Mouse (Mus musculus): ENCODE results near the gene Stxbp6. TPM values are rescaled to one million over a fixed set of nuclear protein-coding genes. Genes with fewer than 3 reads are reported as not detected.

Stxbp6 gene
- polyA plus RNA-seq, 1 experiment from 2014 or later = 6.9 TPM

GRCm38 (mm10) chr12:44939106-44939505 lies 135.4 kb downstream of the Stxbp6 start:
- H3K9me3 ChIP-seq (replicated peaks; ENCODE audit: control insufficient read depth, low read length) = no peaks in the 10 kb centered on the region
- 78% methylated on average over 8 of the region's 8 CpGs for WGBS
- H3K27me3 ChIP-seq (replicated peaks; ENCODE audit: control insufficient read depth, insufficient read depth, low read length) = no peaks in the 10 kb centered on the region
- H3K4me2 ChIP-seq (ENCODE audit: low read length) = no peak overlapping the region
- ATAC-seq = no peak
- DNase-seq (ENCODE audit: low spot score) = no peak
- no peak overlapping the region for H3K9ac ChIP-seq (ENCODE audit: low read length)
- H3K36me3 ChIP-seq (ENCODE audit: control insufficient read depth, insufficient read depth, low read length) = no peaks in the 10 kb centered on the region
- H3K4me1 ChIP-seq (ENCODE audit: control insufficient read depth, insufficient read depth, low read length) = no peaks in the 10 kb centered on the region
- H3K4me3 ChIP-seq (ENCODE audit: low read depth, low read length) = no peak overlapping the region
- no peak overlapping the region for H3K27ac ChIP-seq (ENCODE audit: low read depth, low read length)

- no peaks in the 10 kb centered on the region for H3K9me3 ChIP-seq (replicated peaks; ENCODE audit: control insufficient read depth, low read length)
- no peaks in the 10 kb centered on the region for H3K4me1 ChIP-seq (ENCODE audit: control insufficient read depth, insufficient read depth, low read length)
- H3K36me3 ChIP-seq (ENCODE audit: control insufficient read depth, insufficient read depth, low read length) = no peaks in the 10 kb centered on the region
- H3K9ac ChIP-seq (ENCODE audit: low read length) = no peak overlapping the region
- H3K4me2 ChIP-seq (ENCODE audit: low read length) = no peak overlapping the region
- no peak overlapping the region for H3K4me3 ChIP-seq (ENCODE audit: low read depth, low read length)
- H3K27ac ChIP-seq (ENCODE audit: low read depth, low read length) = no peak overlapping the region
- ATAC-seq (no peak), DNase-seq (ENCODE audit: low spot score) (no peak)
- no peaks in the 10 kb centered on the region for H3K27me3 ChIP-seq (replicated peaks; ENCODE audit: control insufficient read depth, insufficient read depth, low read length)
- 88% methylated on average over 6 of the region's 6 CpGs for WGBS
Observed at GRCm38 (mm10) chr12:44932954-44933353, 141.6 kb downstream of the Stxbp6 start.

- Histone ChIP-seq H3K27me3 (replicated peaks; ENCODE audit: control insufficient read depth, insufficient read depth, low read length) (no peaks in the 10 kb centered on the region), H3K36me3 (ENCODE audit: control insufficient read depth, insufficient read depth, low read length) (no peaks in the 10 kb centered on the region), H3K9ac (ENCODE audit: low read length) (no peak overlapping the region), H3K4me1 (ENCODE audit: control insufficient read depth, insufficient read depth, low read length) (no peaks in the 10 kb centered on the region), H3K4me2 (ENCODE audit: low read length) (no peak overlapping the region), H3K4me3 (ENCODE audit: low read depth, low read length) (no peak overlapping the region), H3K9me3 (replicated peaks; ENCODE audit: control insufficient read depth, low read length) (no peaks in the 10 kb centered on the region), H3K27ac (ENCODE audit: low read depth, low read length) (no peak overlapping the region)
- 85% methylated on average over 7 of the region's 7 CpGs for WGBS
- DNase-seq (ENCODE audit: low spot score) = no peak
- no peak for ATAC-seq
Observed at GRCm38 (mm10) chr12:44931716-44932115, 142.8 kb downstream of the Stxbp6 start.

GRCm38 (mm10) chr12:44928456-44928855 lies 146.1 kb downstream of the Stxbp6 start:
- Histone ChIP-seq H3K4me3 (ENCODE audit: low read depth, low read length) (no peak overlapping the region), H3K36me3 (ENCODE audit: control insufficient read depth, insufficient read depth, low read length) (no peaks in the 10 kb centered on the region), H3K9me3 (replicated peaks; ENCODE audit: control insufficient read depth, low read length) (no peaks in the 10 kb centered on the region), H3K4me2 (ENCODE audit: low read length) (no peak overlapping the region), H3K27me3 (replicated peaks; ENCODE audit: control insufficient read depth, insufficient read depth, low read length) (no peaks in the 10 kb centered on the region), H3K27ac (ENCODE audit: low read depth, low read length) (no peak overlapping the region), H3K4me1 (ENCODE audit: control insufficient read depth, insufficient read depth, low read length) (no peaks in the 10 kb centered on the region), H3K9ac (ENCODE audit: low read length) (no peak overlapping the region)
- ATAC-seq = no peak
- 47% methylated on average over 3 of the region's 3 CpGs for WGBS
- DNase-seq (ENCODE audit: low spot score) = no peak

GRCm38 (mm10) chr12:44925901-44926300 lies 148.6 kb downstream of the Stxbp6 start:
- DNase-seq (ENCODE audit: low spot score) = peak; percentile 10
- H3K27me3 ChIP-seq (replicated peaks; ENCODE audit: control insufficient read depth, insufficient read depth, low read length) = no peaks in the 10 kb centered on the region
- 63% methylated on average over 3 of the region's 3 CpGs for WGBS

GRCm38 (mm10) chr12:44923273-44923672 lies 151.2 kb downstream of the Stxbp6 start:
- ATAC-seq (no peak), DNase-seq (ENCODE audit: low spot score) (no peak)
- Histone ChIP-seq H3K4me2 (ENCODE audit: low read length) (no peak overlapping the region), H3K36me3 (ENCODE audit: control insufficient read depth, insufficient read depth, low read length) (no peaks in the 10 kb centered on the region), H3K9me3 (replicated peaks; ENCODE audit: control insufficient read depth, low read length) (no peaks in the 10 kb centered on the region), H3K9ac (ENCODE audit: low read length) (no peak overlapping the region), H3K4me3 (ENCODE audit: low read depth, low read length) (no peak overlapping the region), H3K4me1 (ENCODE audit: control insufficient read depth, insufficient read depth, low read length) (no peaks in the 10 kb centered on the region), H3K27ac (ENCODE audit: low read depth, low read length) (no peak overlapping the region), H3K27me3 (replicated peaks; ENCODE audit: control insufficient read depth, insufficient read depth, low read length) (no peaks in the 10 kb centered on the region)
- 90% methylated on average over 3 of the region's 3 CpGs for WGBS

More at GRCm38 (mm10) chr12:44925901-44926300, 148.6 kb downstream of the Stxbp6 start:
- no peak for ATAC-seq
- no peaks in the 10 kb centered on the region for H3K4me1 ChIP-seq (ENCODE audit: control insufficient read depth, insufficient read depth, low read length)
- H3K4me3 ChIP-seq (ENCODE audit: low read depth, low read length) = no peak overlapping the region
- H3K9ac ChIP-seq (ENCODE audit: low read length) = no peak overlapping the region
- no peak overlapping the region for H3K27ac ChIP-seq (ENCODE audit: low read depth, low read length)
- no peaks in the 10 kb centered on the region for H3K36me3 ChIP-seq (ENCODE audit: control insufficient read depth, insufficient read depth, low read length)
- H3K4me2 ChIP-seq (ENCODE audit: low read length) = no peak overlapping the region
- H3K9me3 ChIP-seq (replicated peaks; ENCODE audit: control insufficient read depth, low read length) = no peaks in the 10 kb centered on the region

GRCm38 (mm10) chr12:44922241-44922640 lies 152.3 kb downstream of the Stxbp6 start:
- DNase-seq (ENCODE audit: low spot score) = no peak
- no peak overlapping the region for H3K9ac ChIP-seq (ENCODE audit: low read length)
- no peak overlapping the region for H3K4me2 ChIP-seq (ENCODE audit: low read length)
- H3K27me3 ChIP-seq (replicated peaks; ENCODE audit: control insufficient read depth, insufficient read depth, low read length) = no peaks in the 10 kb centered on the region
- 92% methylated on average over 4 of the region's 4 CpGs for WGBS
- no peak for ATAC-seq
- H3K4me3 ChIP-seq (ENCODE audit: low read depth, low read length) = no peak overlapping the region
- H3K4me1 ChIP-seq (ENCODE audit: control insufficient read depth, insufficient read depth, low read length) = no peaks in the 10 kb centered on the region
- H3K36me3 ChIP-seq (ENCODE audit: control insufficient read depth, insufficient read depth, low read length) = no peaks in the 10 kb centered on the region
- H3K27ac ChIP-seq (ENCODE audit: low read depth, low read length) = no peak overlapping the region
- no peaks in the 10 kb centered on the region for H3K9me3 ChIP-seq (replicated peaks; ENCODE audit: control insufficient read depth, low read length)

GRCm38 (mm10) chr12:44919613-44920012 lies 154.9 kb downstream of the Stxbp6 start:
- Histone ChIP-seq H3K27ac (ENCODE audit: low read depth, low read length) (no peak overlapping the region), H3K9me3 (replicated peaks; ENCODE audit: control insufficient read depth, low read length) (no peaks in the 10 kb centered on the region), H3K9ac (ENCODE audit: low read length) (no peak overlapping the region), H3K4me3 (ENCODE audit: low read depth, low read length) (no peak overlapping the region), H3K27me3 (replicated peaks; ENCODE audit: control insufficient read depth, insufficient read depth, low read length) (no peaks in the 10 kb centered on the region), H3K36me3 (ENCODE audit: control insufficient read depth, insufficient read depth, low read length) (no peaks in the 10 kb centered on the region), H3K4me1 (ENCODE audit: control insufficient read depth, insufficient read depth, low read length) (no peaks in the 10 kb centered on the region), H3K4me2 (ENCODE audit: low read length) (no peak overlapping the region)
- DNase-seq (ENCODE audit: low spot score) (no peak), ATAC-seq (no peak)
- 91% methylated on average over 2 of the region's 2 CpGs for WGBS

- DNase-seq (ENCODE audit: low spot score) = no peak
- H3K4me1 ChIP-seq (ENCODE audit: control insufficient read depth, insufficient read depth, low read length) = no peaks in the 10 kb centered on the region
- H3K27me3 ChIP-seq (replicated peaks; ENCODE audit: control insufficient read depth, insufficient read depth, low read length) = no peaks in the 10 kb centered on the region
Observed at GRCm38 (mm10) chr12:44918929-44919328, 155.6 kb downstream of the Stxbp6 start.

More at GRCm38 (mm10) chr12:44918929-44919328, 155.6 kb downstream of the Stxbp6 start:
- no peak overlapping the region for H3K9ac ChIP-seq (ENCODE audit: low read length)
- H3K4me2 ChIP-seq (ENCODE audit: low read length) = no peak overlapping the region
- ATAC-seq = no peak
- H3K4me3 ChIP-seq (ENCODE audit: low read depth, low read length) = no peak overlapping the region
- 94% methylated on average over 2 of the region's 2 CpGs for WGBS
- H3K9me3 ChIP-seq (replicated peaks; ENCODE audit: control insufficient read depth, low read length) = no peaks in the 10 kb centered on the region
- no peak overlapping the region for H3K27ac ChIP-seq (ENCODE audit: low read depth, low read length)
- no peaks in the 10 kb centered on the region for H3K36me3 ChIP-seq (ENCODE audit: control insufficient read depth, insufficient read depth, low read length)

Measured in forebrain, embryonic 14.5 days (tissue).